Mouse (Mus musculus) hindbrain, embryonic 10.5 days (tissue): ENCODE measurements around the gene Hus1b. TPM values are rescaled to one million over a fixed set of nuclear protein-coding genes. Genes with fewer than 3 reads are reported as not detected.

Source experiments
- DNase-seq: peaks from one replicate; pipeline ENCODE4 v3.0.0-alpha.2; 2017; ENCODE audit warnings: low spot score
- H3K27ac ChIP-seq: fragments of 300-500 bp; sonication (generic); 2 replicates; pipeline ENCODE4 v1.5.1; 2016; ENCODE audit warnings: mild to moderate bottlenecking, moderate library complexity
- H3K27me3 ChIP-seq: fragments of 300-500 bp; sonication (generic); 2 replicates; pipeline ENCODE4 v1.6.1; 2016; ENCODE audit warnings: mild to moderate bottlenecking; ENCODE audit not compliant: poor library complexity, insufficient read depth, severe bottlenecking
- H3K36me3 ChIP-seq: fragments of 300-500 bp; sonication (generic); 2 replicates; pipeline ENCODE4 v1.6.1; 2016; ENCODE audit warnings: mild to moderate bottlenecking, moderate library complexity
- H3K4me1 ChIP-seq: fragments of 300-500 bp; sonication (generic); replicated peaks from 2 replicates; pipeline ENCODE4 v1.6.1; 2016; ENCODE audit warnings: mild to moderate bottlenecking
- H3K4me3 ChIP-seq: fragments of 300-500 bp; sonication (generic); 2 replicates; pipeline ENCODE4 v1.5.1; 2016; ENCODE audit warnings: mild to moderate bottlenecking, moderate library complexity
- H3K9me3 ChIP-seq: fragments of 300-500 bp; sonication (generic); 2 replicates; pipeline ENCODE4 v1.6.1; 2016; ENCODE audit warnings: mild to moderate bottlenecking, moderate library complexity
- WGBS: fragments of 180-500 bp; shearing (Covaris S2); methylation state at CpG from one replicate; pipeline ENCODE4 v1.1.7; 2016; 5-methylcytosine and 5-hydroxymethylcytosine counted together
- polyA plus RNA-seq: library from polyadenylated mRNA; unstranded; fragments of >200 nt; fragmentation: Nextera tagmentation; extraction: Ambion mirVana; gene quantifications from 2 replicates; pipeline ENCODE4 v1.2.1, GENCODE M21; 2016

Hus1b gene
- polyA plus RNA-seq, 1 experiment from 2014 or later: not detected

DNA sequence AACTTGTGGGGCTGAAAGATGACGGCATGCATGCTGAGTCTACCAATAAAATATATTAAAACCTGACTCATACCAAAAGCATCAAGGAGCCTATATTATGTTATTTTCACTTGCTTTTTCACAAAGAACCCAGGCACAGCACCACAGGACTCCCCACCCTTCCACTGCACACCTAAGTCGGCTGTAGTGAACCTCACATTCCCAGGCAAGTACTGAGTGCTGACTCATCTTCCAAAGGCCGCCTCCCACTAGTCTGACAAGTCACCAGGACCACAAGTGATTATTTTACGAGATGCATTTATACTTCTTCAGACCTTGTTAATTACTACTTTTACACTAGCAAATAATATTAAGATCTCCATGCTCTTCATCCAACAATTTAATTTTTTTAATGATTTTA is 15.9 kb downstream of the Hus1b start:
- WGBS: 82% methylated on average over 4 of the region's 4 CpGs
- H3K4me3 ChIP-seq: no peak overlapping the region
- no peaks in the 10 kb centered on the region for H3K27me3 ChIP-seq
- H3K9me3 ChIP-seq: no peaks in the 10 kb centered on the region
- DNase-seq: no peak
- no peaks in the 10 kb centered on the region for H3K4me1 ChIP-seq
- peaks cover 9% of the 10 kb centered on the region; the same call in 1 of the 2 replicates for H3K36me3 ChIP-seq
- no peak overlapping the region for H3K27ac ChIP-seq

DNA sequence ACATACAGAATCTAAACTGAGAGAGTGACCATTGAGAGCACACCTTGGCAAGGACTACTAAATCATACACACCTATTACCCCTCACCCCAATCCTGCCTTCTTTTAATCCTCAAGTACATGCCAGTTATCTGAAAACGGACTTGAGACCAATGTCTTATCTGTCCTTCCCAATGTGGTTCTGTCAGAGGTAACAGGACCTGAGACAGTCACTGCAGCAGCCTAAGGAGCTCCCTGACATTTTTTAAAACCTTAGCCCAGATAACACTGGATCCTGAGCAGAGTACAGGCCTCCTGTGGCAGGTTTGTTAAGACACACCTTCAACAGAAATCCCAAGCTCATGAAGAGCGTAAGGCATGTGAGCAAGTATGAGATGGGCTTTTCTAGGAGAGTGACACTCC is 18.4 kb downstream of the Hus1b start:
- WGBS: 90% methylated on average over 2 of the region's 2 CpGs
- Histone ChIP-seq H3K27ac (no peak overlapping the region), H3K4me1 (no peaks in the 10 kb centered on the region), H3K27me3 (no peaks in the 10 kb centered on the region), H3K36me3 (peaks cover 13% of the 10 kb centered on the region), H3K9me3 (no peaks in the 10 kb centered on the region), H3K4me3 (no peak overlapping the region)
- no peak for DNase-seq

DNA sequence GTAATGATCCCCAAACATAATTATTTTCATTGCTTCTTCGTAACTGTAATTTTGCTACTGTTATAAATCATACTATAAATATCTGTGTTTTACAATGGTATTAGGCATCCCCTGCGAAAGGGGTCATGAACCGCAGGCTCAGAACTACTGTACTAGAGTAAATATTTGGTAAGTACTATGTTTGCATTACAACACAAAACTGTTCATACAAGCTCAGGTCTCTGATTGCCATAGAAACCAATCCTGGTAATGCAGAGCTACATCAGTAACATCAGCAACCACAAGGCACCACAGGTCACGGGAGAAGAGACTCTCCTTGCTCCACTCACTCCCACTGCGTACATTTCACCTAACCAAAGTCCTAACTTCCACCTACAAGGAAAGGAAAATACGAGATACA is 23.3 kb downstream of the Hus1b start:
- no peak for DNase-seq
- Histone ChIP-seq H3K36me3 (peaks cover 17% of the 10 kb centered on the region), H3K27me3 (no peaks in the 10 kb centered on the region), H3K4me3 (no peak overlapping the region), H3K27ac (no peak overlapping the region), H3K9me3 (no peaks in the 10 kb centered on the region), H3K4me1 (no peaks in the 10 kb centered on the region)
- WGBS: 88% methylated on average over 6 of the region's 6 CpGs

DNA sequence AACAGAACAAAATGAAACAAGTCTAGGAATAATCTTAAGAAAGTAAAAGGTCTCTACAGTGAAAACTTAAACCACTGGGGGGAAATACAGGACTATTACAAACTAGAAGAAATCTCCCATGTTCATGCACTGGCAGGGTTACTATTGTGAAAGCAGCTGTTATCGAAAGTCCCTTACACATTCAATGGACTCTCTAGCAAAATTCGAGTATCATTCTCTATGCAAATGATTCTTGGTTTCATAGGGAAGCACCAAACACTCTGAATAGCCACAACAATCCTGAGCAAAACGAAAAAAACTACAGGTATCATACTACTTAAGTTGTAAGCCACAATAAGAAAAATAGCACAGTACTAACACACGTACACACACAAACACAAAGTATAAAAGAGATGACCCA is 25.6 kb downstream of the Hus1b start:
- Histone ChIP-seq H3K9me3 (no peaks in the 10 kb centered on the region), H3K27me3 (no peaks in the 10 kb centered on the region), H3K4me3 (no peak overlapping the region), H3K27ac (no peak overlapping the region), H3K36me3 (peaks cover 17% of the 10 kb centered on the region), H3K4me1 (no peaks in the 10 kb centered on the region)
- DNase-seq: no peak
- WGBS: 92% methylated on average over 4 of the region's 4 CpGs

DNA sequence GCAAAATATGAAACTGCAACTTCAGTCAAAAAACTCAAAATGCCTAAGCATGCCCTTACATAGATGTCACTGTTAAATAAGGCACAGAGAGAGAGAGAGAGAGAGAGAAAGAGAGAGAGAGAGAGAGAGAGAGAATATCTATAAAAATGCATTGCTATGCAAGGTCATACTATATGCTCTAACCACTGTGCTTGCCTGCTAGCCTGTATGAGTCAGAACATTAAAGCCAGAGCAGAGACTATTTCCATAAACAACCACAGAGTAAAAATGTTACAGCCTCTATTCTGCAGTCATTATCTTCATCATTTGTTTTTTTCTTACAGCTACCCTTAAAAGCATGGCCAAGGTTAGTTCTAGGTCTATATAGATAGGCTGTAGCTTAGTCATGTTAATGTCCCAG is 33.8 kb downstream of the Hus1b start:
- peaks cover 13% of the 10 kb centered on the region for H3K4me1 ChIP-seq
- no peaks in the 10 kb centered on the region for H3K27me3 ChIP-seq
- H3K9me3 ChIP-seq: no peaks in the 10 kb centered on the region
- H3K27ac ChIP-seq: no peak overlapping the region
- H3K36me3 ChIP-seq: no peaks in the 10 kb centered on the region
- H3K4me3 ChIP-seq: no peak overlapping the region
- no peak for DNase-seq

DNA sequence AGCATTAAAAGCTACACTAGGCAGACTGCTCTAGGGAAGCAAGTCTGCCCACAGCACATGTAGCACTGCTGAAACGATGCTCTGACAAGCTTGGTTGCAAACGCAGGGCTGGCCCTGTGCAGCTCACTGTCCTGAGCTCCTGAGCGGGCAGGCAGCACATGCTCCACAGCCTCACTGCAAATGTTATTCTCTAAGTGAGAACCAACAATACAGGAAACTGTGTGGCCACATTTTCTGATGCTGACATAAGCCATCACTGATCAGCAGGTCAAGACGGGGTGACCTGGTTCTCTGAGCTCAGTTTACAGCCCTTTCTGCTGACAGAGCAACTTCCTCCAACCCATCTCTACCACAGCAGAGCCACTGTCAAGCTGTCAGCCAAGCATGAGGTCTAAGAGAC is 34.5 kb downstream of the Hus1b start:
- 31% methylated on average over 4 of the region's 4 CpGs for WGBS
- Histone ChIP-seq H3K36me3 (no peaks in the 10 kb centered on the region), H3K27ac (peak overlapping the region; percentile 64), H3K9me3 (no peaks in the 10 kb centered on the region), H3K4me3 (no peak overlapping the region), H3K4me1 (peaks cover 15% of the 10 kb centered on the region), H3K27me3 (no peaks in the 10 kb centered on the region)
- peak; percentile 41 for DNase-seq

DNA sequence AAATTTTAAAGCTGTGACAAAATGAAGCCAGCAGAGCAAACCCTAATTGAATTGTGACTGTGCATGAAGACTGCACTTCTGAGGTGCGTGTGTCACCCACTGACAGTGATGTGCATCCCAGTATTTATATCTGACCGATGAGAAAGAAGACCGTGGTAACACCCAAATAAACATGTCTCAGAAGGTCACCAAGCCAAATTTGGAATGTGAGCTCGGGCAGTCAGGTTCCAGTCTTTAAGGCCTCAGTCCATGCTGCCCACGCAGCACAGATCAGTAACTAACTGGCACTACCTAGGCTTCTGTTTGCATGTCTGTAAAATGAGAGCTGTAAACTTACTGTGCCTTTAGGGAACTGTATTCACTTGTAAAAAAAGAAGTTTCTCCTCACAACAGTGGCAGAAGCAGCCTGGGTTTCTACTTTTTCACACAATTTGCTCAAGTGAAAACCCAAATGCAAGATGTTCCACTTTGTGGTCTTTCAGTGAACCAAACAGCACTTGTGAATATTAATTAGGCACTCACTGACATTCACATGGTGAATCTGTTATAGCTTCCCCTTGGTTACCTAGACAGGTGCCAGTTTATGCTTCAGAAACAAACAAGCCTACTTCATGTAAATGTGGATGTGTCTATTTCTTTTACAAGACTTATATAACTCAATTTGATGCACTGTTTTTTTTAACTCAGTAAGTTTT is 35.5 kb downstream of the Hus1b start:
- Histone ChIP-seq H3K36me3 (no peaks in the 10 kb centered on the region), H3K27ac (no peak overlapping the region), H3K9me3 (no peaks in the 10 kb centered on the region), H3K4me1 (peaks cover 20% of the 10 kb centered on the region), H3K4me3 (no peak overlapping the region), H3K27me3 (no peaks in the 10 kb centered on the region)
- WGBS: 72% methylated on average over 5 of the region's 5 CpGs
- no peak for DNase-seq

DNA sequence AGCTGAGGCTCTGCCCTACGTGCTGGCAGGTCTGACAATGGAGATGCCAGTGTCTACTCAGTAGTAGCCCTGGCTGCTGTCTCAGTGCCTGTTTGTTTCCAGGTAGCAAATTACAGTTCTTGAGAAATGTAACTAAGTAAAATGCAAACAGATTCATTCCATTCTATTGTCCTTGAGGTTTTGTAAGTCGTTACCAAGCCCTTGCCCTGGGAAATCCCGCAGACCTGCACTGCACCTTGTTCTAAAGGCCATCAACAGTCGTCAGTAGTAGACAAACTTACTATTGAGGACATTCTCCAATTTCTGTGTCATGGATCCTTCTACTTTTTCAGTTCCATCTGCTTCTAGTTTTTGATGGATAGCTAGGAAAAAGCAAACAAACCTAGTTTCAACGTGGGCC is 36.7 kb downstream of the Hus1b start:
- Histone ChIP-seq H3K4me3 (no peak overlapping the region), H3K27me3 (no peaks in the 10 kb centered on the region), H3K9me3 (no peaks in the 10 kb centered on the region), H3K36me3 (no peaks in the 10 kb centered on the region), H3K27ac (no peak overlapping the region), H3K4me1 (peaks cover 27% of the 10 kb centered on the region)
- 79% methylated on average over 5 of the region's 5 CpGs for WGBS
- DNase-seq: no peak

DNA sequence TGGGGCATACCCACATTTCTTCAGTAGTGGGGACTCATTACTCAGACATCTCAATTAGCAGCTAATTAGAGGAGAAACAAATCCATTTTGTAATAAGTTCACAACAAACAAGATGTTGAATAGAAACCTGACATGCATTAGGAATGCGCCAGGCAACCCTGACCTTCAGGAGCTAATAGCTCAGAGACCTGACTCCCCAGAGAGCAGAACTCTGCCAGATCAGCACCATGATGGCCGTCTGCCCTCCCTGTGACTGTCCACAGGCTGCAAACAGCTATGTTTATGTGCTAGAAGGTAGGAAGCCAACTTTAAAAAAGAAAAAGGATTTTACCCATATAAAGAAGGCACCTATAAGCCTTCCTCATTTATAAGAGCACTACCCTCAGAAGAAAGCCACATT is 45.3 kb downstream of the Hus1b start:
- no peak overlapping the region for H3K4me3 ChIP-seq
- H3K4me1 ChIP-seq: peaks cover 24% of the 10 kb centered on the region
- 56% methylated on average over 2 of the region's 2 CpGs for WGBS
- peaks cover 28% of the 10 kb centered on the region for H3K36me3 ChIP-seq
- no peak overlapping the region for H3K27ac ChIP-seq
- no peaks in the 10 kb centered on the region for H3K27me3 ChIP-seq
- H3K9me3 ChIP-seq: no peaks in the 10 kb centered on the region
- DNase-seq: no peak

DNA sequence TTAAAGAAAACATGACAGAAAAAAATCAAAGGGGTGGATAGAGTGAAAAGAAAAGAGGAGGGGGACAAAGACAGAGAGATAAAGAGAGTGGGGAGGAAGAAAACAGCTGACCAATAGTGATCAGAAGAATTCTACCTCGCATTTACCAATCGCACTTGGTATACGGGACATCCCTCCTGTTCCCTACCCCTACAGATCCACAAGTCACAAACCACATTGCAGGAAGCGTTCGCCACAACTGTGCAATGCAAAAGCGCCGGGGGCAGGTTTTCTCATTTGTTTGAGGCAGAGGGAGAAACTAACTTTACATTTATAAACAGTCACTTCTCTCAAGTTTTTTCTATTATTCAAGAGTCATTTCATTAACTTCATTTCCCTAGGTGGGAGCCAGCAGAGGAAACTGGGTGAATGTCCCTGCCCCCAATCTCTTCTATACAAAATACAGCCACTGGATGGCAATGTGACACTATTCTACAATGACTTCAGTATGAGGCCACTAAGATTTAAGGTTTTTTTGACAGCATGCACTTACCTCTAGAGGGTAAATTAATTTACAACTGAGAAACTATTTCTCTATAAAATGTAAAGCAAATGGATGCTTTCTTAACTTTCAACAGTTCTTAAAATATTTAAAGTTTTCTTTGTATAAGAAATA is 46.0 kb downstream of the Hus1b start:
- no peak for DNase-seq
- Histone ChIP-seq H3K4me1 (peaks cover 21% of the 10 kb centered on the region), H3K27me3 (no peaks in the 10 kb centered on the region), H3K27ac (no peak overlapping the region), H3K36me3 (peaks cover 28% of the 10 kb centered on the region), H3K9me3 (no peaks in the 10 kb centered on the region), H3K4me3 (no peak overlapping the region)
- WGBS: 90% methylated on average over 7 of the region's 7 CpGs

Other genes starting within 250 kb of the Hus1b start
- gene Irf4, start 198.5 kb downstream of the Hus1b start, polyA plus RNA-seq: not detected in 2 replicates
- gene Exoc2, start 26.3 kb upstream of the Hus1b start, polyA plus RNA-seq: 35.3 and 37.4 TPM in 2 replicates
- 0.24 TPM in 1 of 2 replicates, not detected in the other for gene Gm5447, start 26.4 kb upstream of the Hus1b start, polyA plus RNA-seq